Mouse (Mus musculus) skeletal muscle tissue, adult 2 months (tissue): ENCODE results near the gene Sys1.

Source experiments
- DNase-seq: peaks from one replicate; pipeline ENCODE4 v3.0.0-alpha.2; 2012; ENCODE audit warnings: low read depth, low spot score

Gene Sys1

GRCm38 (mm10) chr2:164453047-164453757, 3.6 kb upstream of the Sys1 start:
- no peak for DNase-seq

DNA sequence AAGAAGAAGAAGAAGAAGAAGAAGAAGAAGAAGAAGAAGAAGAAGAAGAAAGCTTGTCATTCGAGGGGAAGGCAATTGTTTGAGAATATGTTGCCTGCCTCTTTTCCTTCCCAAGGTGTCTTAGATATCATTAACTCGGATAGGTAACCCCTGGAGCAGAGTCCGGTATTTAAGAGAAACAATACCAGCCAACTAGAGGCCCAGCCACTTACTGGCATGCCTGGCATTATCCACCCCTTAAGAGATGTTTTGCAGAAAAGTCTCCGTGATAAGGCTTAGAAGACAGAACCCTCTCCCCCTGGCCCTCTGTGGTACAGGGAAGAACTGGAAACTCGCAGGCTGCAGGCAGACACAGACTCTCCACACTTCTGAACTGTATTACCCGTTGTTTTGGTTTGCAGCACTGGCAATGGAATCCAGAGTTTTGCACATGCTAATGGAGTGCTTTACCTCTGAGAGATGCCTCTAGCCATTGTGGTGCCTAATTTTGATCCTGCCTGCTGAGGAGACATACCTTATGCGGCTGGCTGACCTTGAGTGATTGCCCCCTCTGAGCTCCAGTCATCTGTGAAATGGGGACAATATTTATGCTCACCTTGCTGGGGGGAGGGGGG, 2.8 kb upstream of the Sys1 start:
- no peak for DNase-seq

DNA sequence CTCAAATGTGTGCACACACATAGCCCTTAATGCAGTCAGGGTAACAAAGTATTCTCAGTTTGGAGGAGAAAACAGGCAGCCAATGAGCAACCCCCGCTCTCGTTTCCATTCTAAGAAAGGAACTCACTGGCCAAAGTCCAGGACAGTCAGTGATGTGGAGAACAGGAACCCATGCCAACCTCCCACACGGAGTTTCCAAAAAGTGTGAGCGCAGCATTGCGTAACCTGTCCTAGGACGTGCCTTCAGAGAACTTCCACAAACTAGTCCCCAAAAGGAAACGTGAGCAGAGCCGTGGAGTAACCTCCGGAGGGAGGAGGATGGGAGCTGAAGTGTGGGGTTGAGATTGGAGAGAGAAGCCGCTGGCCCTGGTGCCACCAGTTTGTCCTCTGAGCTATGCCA, 1.9 kb upstream of the Sys1 start:
- peak; percentile 87 for DNase-seq

- DNase-seq = peak; percentile 79
Observed at GRCm38 (mm10) chr2:164455421-164456190, 1.2 kb upstream of the Sys1 start.

- DNase-seq = no peak
Observed at GRCm38 (mm10) chr2:164456413-164456812, 351 bp upstream of the Sys1 start.

DNA sequence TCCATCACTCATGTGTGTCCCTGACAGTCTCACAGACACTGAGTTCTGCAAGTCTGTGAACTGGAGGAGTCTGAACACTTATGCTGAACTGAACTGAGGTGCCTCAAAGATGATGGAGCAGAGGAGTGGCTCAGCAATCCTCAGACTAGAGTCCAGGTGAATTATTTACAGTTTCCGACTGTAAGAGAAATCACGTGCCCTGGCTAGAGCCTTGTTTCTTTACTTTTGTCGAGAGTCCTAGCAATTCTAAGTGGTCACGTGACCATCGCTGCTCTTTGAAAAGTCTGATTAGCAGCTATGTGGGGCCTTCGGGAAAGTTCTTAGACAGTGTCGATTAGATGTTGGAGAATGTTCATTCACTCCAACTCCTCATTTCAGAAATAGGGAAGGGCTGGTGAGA, 1.2 kb downstream of the Sys1 start:
- DNase-seq = no peak

- no peak for DNase-seq
Observed at GRCm38 (mm10) chr2:164458535-164458934, 1.8 kb downstream of the Sys1 start.

DNA sequence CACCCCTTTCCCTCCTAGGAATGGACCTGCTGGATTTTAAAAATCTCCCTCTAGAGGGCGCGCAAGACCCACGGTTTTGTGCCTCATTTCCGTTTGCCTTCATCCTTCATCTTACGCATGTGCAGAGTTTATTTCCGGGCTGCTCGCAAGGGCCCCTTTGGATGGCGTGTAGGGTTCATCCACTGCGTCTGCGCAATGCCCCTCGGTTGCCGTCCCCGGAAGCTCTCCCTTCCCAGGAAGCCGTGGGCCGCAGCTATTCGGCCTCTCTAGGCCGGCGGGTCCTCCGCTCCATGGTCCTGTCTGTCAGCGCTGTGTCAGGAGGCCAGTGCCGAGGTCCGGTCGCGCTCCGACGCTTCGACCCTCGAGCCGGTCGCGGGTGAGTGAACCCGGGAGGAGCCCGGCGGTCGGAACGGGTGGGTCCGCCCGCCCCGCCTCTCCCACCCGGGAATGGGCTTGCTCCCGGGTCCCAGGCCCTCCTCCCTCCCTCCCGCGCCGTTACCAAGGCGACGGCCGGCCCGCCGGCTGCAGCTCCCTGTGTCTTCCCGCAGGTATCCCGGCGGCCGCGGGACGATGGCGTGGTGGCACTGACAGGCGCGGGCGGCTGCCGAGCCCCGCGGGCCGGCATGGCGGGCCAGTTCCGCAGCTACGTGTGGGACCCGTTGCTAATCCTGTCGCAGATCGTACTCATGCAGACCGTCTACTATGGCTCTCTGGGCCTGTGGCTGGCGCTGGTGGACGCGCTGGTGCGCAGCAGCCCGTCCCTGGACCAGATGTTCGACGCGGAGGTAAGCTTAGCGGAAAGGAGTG, 4.2 kb downstream of the Sys1 start, which contains the start of gene Gm20458:
Gene Gm20458, plus strand, starts transcription at position 223 of the 807 bp plus-strand sequence.
- peak; percentile 98 for DNase-seq

- DNase-seq = no peak
Observed at GRCm38 (mm10) chr2:164465161-164465560, 8.4 kb downstream of the Sys1 start.

- no peak for DNase-seq
Observed at GRCm38 (mm10) chr2:164466787-164467186, 10.0 kb downstream of the Sys1 start.

DNA sequence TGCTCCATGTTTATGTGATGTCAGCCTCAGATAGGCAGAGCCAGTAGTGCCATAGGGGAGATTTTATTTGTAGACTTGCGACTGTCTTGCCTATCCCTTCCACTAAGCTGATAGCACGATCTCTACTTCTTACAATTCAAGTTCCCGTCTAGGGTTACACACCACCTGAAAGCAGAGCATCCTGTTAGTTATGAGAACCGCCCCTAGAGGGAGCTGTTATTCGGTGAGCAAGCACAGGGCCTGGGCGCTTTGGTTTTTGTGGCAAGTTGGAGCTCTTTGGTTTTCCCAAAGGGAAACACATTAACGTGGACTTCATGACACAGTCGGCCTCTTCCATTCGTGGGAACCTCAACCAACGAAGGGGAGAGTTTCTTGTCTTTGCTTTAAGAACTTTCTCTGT, 13.5 kb downstream of the Sys1 start:
- no peak for DNase-seq

DNA sequence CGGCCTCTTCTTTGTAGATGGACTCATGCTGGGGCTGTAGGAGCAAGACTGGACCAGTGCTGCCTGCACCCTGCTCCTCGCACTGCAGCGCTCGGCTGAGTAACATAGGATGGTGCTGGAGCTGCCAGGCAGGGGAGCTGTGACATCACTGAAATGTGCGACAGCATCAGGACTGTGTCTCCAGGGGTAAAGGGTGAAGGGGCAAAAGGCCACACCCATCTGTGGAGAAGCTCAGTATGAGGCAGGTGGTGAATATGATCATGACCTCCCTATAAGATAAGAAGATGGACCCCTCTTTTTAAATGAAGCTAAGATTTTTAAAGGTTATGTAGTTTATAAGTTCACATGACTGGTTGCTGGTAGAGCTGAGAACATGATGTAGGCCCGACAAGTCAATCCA, 16.9 kb downstream of the Sys1 start, which contains the start of gene Trp53tg5:
Gene Trp53tg5, minus strand, starts transcription at position 101 of the 400 bp plus-strand sequence.
- DNase-seq = no peak

DNA sequence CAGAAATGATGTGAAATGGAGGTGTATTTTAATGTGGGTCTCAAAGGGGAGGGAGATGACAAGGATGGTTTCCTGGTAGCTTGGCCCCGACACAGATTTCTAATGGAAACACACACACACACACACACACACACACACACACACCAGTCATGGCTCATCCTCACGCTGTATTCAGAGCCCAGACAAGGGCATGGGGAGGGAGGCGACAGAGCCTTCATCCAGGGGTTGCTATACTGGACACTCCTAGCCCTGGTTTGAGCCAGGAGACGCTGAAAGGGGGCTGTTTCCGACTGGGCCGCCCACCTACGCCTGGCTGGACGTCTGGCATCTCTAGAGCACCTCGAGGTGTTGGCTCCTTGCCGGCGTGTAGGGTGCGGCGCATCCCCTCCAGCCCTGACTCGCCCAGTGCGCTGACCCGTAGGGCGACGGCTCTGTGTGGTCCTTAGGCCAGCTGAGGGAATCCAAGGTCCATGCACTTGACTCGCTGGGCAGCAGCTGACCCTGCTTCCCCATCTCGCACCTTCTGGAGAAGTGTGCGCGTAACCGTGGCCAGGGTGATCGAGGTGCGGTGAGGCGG, 29.0 kb downstream of the Sys1 start, which contains the start of gene Dbndd2:
Gene Dbndd2, plus strand, starts transcription at position 426 of the 577 bp plus-strand sequence.
- no peak for DNase-seq

DNA sequence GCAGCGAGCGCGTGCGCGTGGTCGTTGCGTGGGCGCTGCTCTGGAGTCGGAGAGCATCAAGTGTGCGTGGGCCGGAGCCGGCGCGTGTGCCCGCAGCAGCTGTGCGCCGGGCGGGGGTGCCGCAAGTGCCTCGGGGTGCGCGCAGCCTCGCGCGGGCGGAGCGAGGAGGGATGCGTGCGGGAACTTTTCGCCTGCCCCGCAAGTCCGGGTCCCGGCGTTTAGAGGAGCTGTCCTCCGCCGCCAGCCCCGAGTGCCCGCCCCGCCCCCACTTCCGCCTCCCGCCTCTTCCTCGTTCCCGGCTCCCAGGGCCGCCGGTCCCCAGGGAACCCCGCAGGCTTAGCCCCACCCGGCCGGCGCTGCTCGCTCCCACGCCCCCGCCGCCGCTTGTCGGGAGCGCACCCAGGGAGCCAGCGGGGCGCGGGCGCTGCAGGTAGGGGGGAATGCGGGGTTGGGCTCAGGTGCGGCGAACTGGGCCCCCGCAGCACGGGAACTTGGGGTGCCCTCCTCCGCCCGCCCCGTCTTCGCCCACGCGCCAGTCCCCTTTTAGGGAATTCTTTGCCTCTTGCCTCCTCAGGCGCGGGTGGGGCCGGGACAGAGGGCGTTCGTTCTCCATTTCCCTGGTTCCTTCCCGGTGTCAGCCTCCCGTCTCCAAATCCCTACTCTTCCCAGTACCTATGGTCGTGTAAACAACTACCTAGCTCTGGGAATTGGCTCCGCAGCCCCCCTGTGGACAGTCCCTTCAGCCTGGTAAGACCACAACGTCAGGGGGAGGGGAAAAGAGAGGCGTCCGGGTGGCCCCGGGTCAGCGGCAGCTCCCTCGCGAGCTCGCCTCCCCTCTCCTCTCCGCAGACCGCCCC, 29.7 kb downstream of the Sys1 start:
- peak; percentile 54 for DNase-seq

DNA sequence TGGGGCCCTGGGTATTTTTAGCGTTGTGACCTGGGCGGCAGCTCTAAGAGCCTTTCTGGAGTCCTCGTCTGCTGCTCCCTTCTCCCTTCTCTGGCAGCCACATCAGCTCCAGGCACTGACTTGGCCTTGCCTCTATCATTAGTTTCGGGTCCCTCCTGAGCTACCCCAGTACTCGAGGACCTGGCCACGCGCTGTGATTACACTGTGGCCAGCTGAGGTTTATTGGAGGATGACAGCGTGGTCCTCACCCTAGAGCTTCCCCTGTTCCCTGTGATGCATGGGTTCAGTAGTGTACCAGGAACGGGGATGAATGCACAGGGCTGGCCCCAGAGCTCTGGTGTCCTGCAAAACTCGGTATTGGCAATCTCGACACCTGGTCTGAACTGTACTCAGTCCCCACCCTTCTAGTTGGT, 30.4 kb downstream of the Sys1 start:
- DNase-seq = no peak

- no peak for DNase-seq
Observed at GRCm38 (mm10) chr2:164487812-164488211, 31.0 kb downstream of the Sys1 start.

DNA sequence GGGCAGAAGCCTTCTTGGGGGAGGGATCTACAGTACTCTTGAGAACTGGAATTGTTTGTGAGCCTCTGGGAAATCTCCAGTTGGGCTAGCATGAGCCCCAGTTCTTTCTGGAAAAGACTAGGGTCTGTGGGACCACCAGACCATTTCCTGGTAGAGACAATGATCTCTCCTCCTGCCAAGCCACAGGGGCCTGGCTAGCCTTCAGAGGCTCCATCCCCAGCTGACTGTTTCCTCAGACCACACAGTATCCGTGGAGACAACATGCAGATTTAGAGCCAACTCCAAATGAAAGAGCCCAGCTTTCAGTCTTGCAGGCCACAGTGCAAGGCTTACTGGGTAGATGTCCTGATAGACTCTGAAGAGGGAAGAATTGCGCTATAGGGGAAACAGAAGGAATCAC, 37.4 kb downstream of the Sys1 start:
- DNase-seq = no peak

DNA sequence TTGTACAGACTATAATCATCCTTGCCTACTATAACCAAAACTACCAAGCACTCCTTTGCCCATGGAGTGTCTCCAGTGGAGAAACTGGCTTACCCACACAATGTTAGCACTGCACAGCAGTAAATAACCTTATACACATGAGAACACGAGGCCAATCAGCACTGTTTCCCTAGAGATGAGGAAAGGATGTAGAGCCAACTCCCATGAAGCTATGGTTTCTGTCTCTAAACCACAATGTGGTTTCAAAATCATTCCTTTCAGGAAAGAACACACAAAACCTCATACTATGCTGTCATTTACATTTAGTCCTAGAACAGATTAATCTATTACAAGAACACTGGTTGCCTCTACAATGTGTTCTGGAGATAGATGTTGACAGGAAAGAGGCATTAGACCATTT, 39.6 kb downstream of the Sys1 start:
- DNase-seq = no peak

DNA sequence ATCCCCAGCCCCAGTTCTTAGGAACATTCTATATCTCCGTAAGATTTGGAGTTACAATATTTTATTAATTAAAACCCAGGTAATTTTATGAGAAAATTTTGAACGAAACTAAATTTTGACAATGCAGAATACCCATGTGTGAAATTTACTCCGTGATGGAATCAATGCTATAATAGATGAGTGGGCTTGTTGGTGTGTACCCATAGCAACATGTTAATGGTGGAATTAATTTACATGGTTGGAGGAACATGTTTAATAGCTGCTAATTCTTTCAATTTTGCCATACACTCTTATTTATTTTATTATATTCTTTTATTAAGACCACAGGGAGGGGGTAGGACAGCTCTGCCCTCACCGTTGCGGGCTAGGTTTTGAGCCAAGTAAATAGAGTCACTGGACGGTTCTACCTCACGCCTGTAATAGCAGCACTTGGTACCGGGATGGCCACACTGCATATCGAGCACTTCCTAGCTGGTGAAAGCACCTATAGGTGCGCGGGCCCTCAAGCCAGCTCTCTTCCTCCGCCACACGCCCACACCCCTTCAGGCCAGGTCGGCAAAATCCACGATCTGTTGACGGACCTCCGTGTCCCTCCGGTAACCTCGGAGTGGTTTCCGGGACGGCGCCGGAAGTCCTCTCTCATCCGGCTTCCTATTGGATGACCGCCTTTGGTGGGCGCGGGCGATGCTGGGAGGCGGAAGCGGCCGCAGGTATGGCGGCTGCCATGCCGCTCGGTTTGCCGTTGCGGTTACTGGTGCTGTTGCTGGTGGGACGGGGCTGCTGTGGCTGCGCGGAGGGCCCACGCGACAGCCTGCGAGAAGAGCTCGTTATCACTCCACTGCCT, 40.3 kb downstream of the Sys1 start, which contains the start of gene Pigt:
Gene Pigt, plus strand, starts transcription at position 674 of the 844 bp plus-strand sequence.
- DNase-seq = peak; percentile 80
